ENCODE assay signal across 9 mouse cellular contexts in genomic region chr3:107094028-107094427, GRCm38 (mm10). TPM values are rescaled to one million over a fixed set of nuclear protein-coding genes. Genes with fewer than 3 reads are reported as not detected.
A peak's percentile ranks its signal among the peaks of the same experiment; 100 is the strongest.
DNase-seq lines count a peak whose midpoint lies in the region; ATAC-seq and TF ChIP-seq lines count a peak whose summit lies in the region.
"Had no signal": no experiment of that assay in that cellular context is flagged by ENCODE, and none has a peak within 500 bp of the region (broad histone marks: within the 10 kb centered on the region; RNA-seq: fewer than 3 reads in every experiment).

No protein-coding gene starts in this region.

- H3K9ac ChIP-seq in heart, adult 2 months (ENCODE audit: low read depth, low read length) = no peak overlapping the region
- 0 out of 2 replicates have a peak overlapping the region, but pooled peaks have one; percentile 2 for H3K9ac ChIP-seq in kidney, embryonic 16.5 days (replicated peaks; ENCODE audit: low read length)
- H3K9ac ChIP-seq: limb, embryonic 12.5 days had no signal

- peak in 1 of 2 experiments; percentile 32 for DNase-seq in heart, adult 2 months
- no peak for DNase-seq in heart, adult 11 months
- peak; percentile 64 for DNase-seq in CD4-positive helper T cell, adult 2 months (ENCODE audit: low read depth, low spot score)
- peak; percentile 78 for DNase-seq in brain, embryonic 14.5 days (ENCODE audit: low read depth)

- WGBS in heart, adult 2 months = 5% methylated on average over 4 of the region's 4 CpGs
- WGBS in kidney, embryonic 16.5 days = 2% methylated on average over 4 of the region's 4 CpGs

- peak; percentile 96 for TF ChIP-seq CTCF in heart, adult 2 months (IDR thresholded peaks at IDR 0.05)
- peak; percentile 91 for TF ChIP-seq CTCF in brain, embryonic 14.5 days (IDR thresholded peaks at IDR 0.05; ENCODE audit: borderline replicate concordance, extremely low read depth, insufficient read depth, insufficient read length)
- TF ChIP-seq CTCF in testis, adult 2 months (IDR thresholded peaks at IDR 0.05; ENCODE audit: control insufficient read depth, insufficient read depth, insufficient replicate concordance, low read depth, low read length) = peak; percentile 64; the same call in 1 of the 2 replicates

- no peaks in the 10 kb centered on the region for H3K36me3 ChIP-seq in heart, adult 2 months (ENCODE audit: control insufficient read depth, insufficient read depth, low read length)
- no peaks in the 10 kb centered on the region for H3K36me3 ChIP-seq in kidney, embryonic 16.5 days (ENCODE audit: insufficient read depth, low read length)
- no peaks in the 10 kb centered on the region for H3K36me3 ChIP-seq in testis, adult 2 months (ENCODE audit: control insufficient read depth, insufficient read depth, low read length)
- H3K36me3 ChIP-seq: limb, embryonic 12.5 days had no signal

- no peaks in the 10 kb centered on the region for H3K79me2 ChIP-seq in heart, adult 2 months (replicated peaks; ENCODE audit: control insufficient read depth, insufficient read depth, low read length)

- no peak overlapping the region for H3K4me3 ChIP-seq in heart, adult 2 months
- H3K4me3 ChIP-seq in kidney, embryonic 16.5 days (ENCODE audit: low read length) = no peak overlapping the region
- H3K4me3 ChIP-seq in testis, adult 2 months (ENCODE audit: control insufficient read depth, low read depth, low read length) = no peak overlapping the region
- H3K4me3 ChIP-seq: limb, embryonic 12.5 days had no signal

- H3K27ac ChIP-seq in heart, adult 2 months = no peak overlapping the region
- no peak overlapping the region for H3K27ac ChIP-seq in kidney, embryonic 16.5 days (ENCODE audit: low read length)
- H3K27ac ChIP-seq in testis, adult 2 months (ENCODE audit: control insufficient read depth, insufficient read depth, low read depth, low read length) = no peak overlapping the region
- H3K27ac ChIP-seq: limb, embryonic 12.5 days had no signal

- peak; percentile 59; the same call in 1 of the 2 replicates for TF ChIP-seq EP300 in heart, adult 2 months (IDR thresholded peaks at IDR 0.05; ENCODE audit: insufficient read depth, low read depth, low read length)

- H3K4me1 ChIP-seq in heart, adult 2 months (ENCODE audit: control insufficient read depth, insufficient read depth, low read length) = no peaks in the 10 kb centered on the region
- H3K4me1 ChIP-seq in kidney, embryonic 16.5 days (ENCODE audit: insufficient read depth, low read length) = no peaks in the 10 kb centered on the region
- H3K4me1 ChIP-seq in testis, adult 2 months (ENCODE audit: control insufficient read depth, insufficient read depth, low read length) = no peaks in the 10 kb centered on the region
- H3K4me1 ChIP-seq: limb, embryonic 12.5 days had no signal

- no peaks in the 10 kb centered on the region for H3K9me3 ChIP-seq in kidney, embryonic 16.5 days (ENCODE audit: low read length)
- H3K9me3 ChIP-seq: limb, embryonic 12.5 days had no signal

- no peak for TF ChIP-seq POLR2A in heart, adult 2 months (IDR thresholded peaks at IDR 0.05; ENCODE audit: insufficient read depth, low read depth, low read length)
- no peak for TF ChIP-seq POLR2A in brain, embryonic 14.5 days (IDR thresholded peaks at IDR 0.05; ENCODE audit: borderline replicate concordance, extremely low read depth, insufficient read depth, insufficient read length, poor library complexity, severe bottlenecking)
- TF ChIP-seq POLR2A in testis, adult 2 months (IDR thresholded peaks at IDR 0.05; ENCODE audit: control insufficient read depth, low read depth, low read length) = no peak

- intact Hi-C loops in heart, adult 2 months (cut with DNase I) = loop anchor here (1.0 to 10.0 kb wide), 4 partner anchors 55 to 373 kb away; no protein-coding TSS in a partner anchor

- no peaks in the 10 kb centered on the region; the same call in 1 of the 2 replicates for H3K27me3 ChIP-seq in heart, adult 2 months (ENCODE audit: control insufficient read depth, insufficient read depth, low read length)
- peaks cover 2% of the 10 kb centered on the region; the same call in 1 of the 2 replicates for H3K27me3 ChIP-seq in kidney, embryonic 16.5 days (ENCODE audit: insufficient read depth, low read length)
- no peaks in the 10 kb centered on the region for H3K27me3 ChIP-seq in testis, adult 2 months (ENCODE audit: control insufficient read depth, insufficient read depth, low read length)

- peak; percentile 70 for ATAC-seq in erythroblast, adult 5-6 weeks (replicated peaks; ENCODE audit: low FRiP score, poor library complexity, severe bottlenecking)
- no peak; the same call in 1 of the 2 replicates for ATAC-seq in kidney, embryonic 16.5 days (ENCODE audit: low FRiP score, low TSS enrichment)
- ATAC-seq in megakaryocyte-erythroid progenitor cell, adult 5-6 weeks (replicated peaks; ENCODE audit: low FRiP score, low TSS enrichment, poor library complexity, severe bottlenecking) = peak; percentile 63; the same call in 1 of the 2 replicates

- no peak overlapping the region for H3K4me2 ChIP-seq in kidney, embryonic 16.5 days (replicated peaks; ENCODE audit: low read depth, low read length)
- H3K4me2 ChIP-seq: limb, embryonic 12.5 days had no signal

RNA-seq across cellular contexts. Expression of gene Kcna2, which starts 6.9 kb away (rescaled TPM):
- total RNA-seq in heart, adult 2 months (2021) = 1 to 10 TPM; 1.0 to 1.6 TPM
- 1.1 and 1.6 TPM in 2 replicates for polyA plus RNA-seq in heart, adult 2 months (2012; rRNA removed)
- 1.6 and 3.9 TPM in 2 replicates for polyA plus RNA-seq in brain, embryonic 14.5 days (2012; rRNA removed)
- 1.0 and 2.1 TPM in 2 replicates for total RNA-seq in erythroblast, adult 5-6 weeks (2015; ENCODE audit: low replicate concordance)
- 0.98 and 1.3 TPM in 2 replicates for total RNA-seq in erythroblast, adult 5-6 weeks (2017; ENCODE audit: low replicate concordance)
- polyA plus RNA-seq in kidney, embryonic 16.5 days (2015; fragmentation: Nextera tagmentation; extraction: Ambion mirVana) = 0.02 and 0.09 TPM in 2 replicates
- not detected in 2 replicates for total RNA-seq in megakaryocyte-erythroid progenitor cell, adult 5-6 weeks (2014; fragmentation: Nextera tagmentation)
- total RNA-seq in megakaryocyte-erythroid progenitor cell, adult 5-6 weeks (2017) = not detected in 2 replicates
- polyA plus RNA-seq in testis, adult 2 months (2012; rRNA removed) = 0.07 TPM in 1 of 2 replicates, not detected in the other

RNA-seq across cellular contexts. Expression of gene Kcna3, which starts 58.1 kb away (rescaled TPM):
- total RNA-seq in heart, adult 2 months (2021) = under 1 TPM; 0.23 to 0.84 TPM
- polyA plus RNA-seq in heart, adult 2 months (2012; rRNA removed) = 0.32 and 1.1 TPM in 2 replicates
- 9.9 and 10.0 TPM in 2 replicates for polyA plus RNA-seq in brain, embryonic 14.5 days (2012; rRNA removed)
- 4.4 TPM in 1 of 2 replicates, not detected in the other for total RNA-seq in erythroblast, adult 5-6 weeks (2015; ENCODE audit: low replicate concordance)
- total RNA-seq in erythroblast, adult 5-6 weeks (2017; ENCODE audit: low replicate concordance) = 1.5 and 1.7 TPM in 2 replicates
- polyA plus RNA-seq in kidney, embryonic 16.5 days (2015; fragmentation: Nextera tagmentation; extraction: Ambion mirVana) = 1.1 and 1.2 TPM in 2 replicates
- 7.5 and 9.6 TPM in 2 replicates for total RNA-seq in megakaryocyte-erythroid progenitor cell, adult 5-6 weeks (2014; fragmentation: Nextera tagmentation)
- 6.0 and 7.4 TPM in 2 replicates for total RNA-seq in megakaryocyte-erythroid progenitor cell, adult 5-6 weeks (2017)
- polyA plus RNA-seq in testis, adult 2 months (2012; rRNA removed) = 0.13 and 0.31 TPM in 2 replicates
